Mouse (Mus musculus) liver, adult (tissue): ENCODE data around the gene Mrc1.
A peak's percentile ranks its signal among the peaks of the same experiment; 100 is the strongest.

ENCODE experiments used
- GATA4 ChIP-seq: IDR thresholded peaks from 2 replicates; pipeline ENCODE4 v1.6.1; 2014; ENCODE audit warnings: mild to moderate bottlenecking, low read length; ENCODE audit not compliant: insufficient replicate concordance

The Mrc1 gene

DNA sequence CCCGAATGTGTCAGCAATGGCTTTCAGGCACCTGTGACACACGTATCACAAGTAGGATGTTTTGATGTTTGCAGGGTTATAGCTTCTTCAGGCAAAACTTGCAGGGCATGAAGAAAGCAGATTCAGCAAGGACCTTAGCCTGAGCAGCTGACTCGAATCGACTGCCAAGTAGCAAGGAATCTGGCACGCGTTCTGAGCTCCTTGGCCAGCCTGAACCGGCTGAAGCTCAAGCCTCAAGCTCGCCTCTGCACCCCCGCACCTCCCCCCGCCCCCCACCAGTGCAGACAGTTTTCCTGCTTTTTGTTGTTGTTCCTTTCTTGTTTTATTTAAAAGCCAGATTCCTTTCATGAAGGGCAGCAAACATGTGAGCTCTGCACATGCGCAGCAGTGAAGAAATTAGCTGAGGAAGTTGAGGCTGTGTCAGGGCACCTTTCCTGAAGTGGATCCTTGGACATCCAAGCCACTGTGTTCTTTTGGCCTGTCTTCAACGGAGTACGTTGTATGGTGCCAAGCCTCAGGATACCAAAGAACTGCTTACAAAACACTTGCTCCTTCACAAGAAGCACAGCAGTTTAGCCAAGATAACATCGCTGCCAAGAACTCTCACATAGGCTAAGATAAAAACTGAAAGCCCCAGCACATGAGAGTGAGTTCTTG is 112.6 kb downstream of the Mrc1 start:
- peak; percentile 35; the same call in 1 of the 2 replicates for TF ChIP-seq GATA4

DNA sequence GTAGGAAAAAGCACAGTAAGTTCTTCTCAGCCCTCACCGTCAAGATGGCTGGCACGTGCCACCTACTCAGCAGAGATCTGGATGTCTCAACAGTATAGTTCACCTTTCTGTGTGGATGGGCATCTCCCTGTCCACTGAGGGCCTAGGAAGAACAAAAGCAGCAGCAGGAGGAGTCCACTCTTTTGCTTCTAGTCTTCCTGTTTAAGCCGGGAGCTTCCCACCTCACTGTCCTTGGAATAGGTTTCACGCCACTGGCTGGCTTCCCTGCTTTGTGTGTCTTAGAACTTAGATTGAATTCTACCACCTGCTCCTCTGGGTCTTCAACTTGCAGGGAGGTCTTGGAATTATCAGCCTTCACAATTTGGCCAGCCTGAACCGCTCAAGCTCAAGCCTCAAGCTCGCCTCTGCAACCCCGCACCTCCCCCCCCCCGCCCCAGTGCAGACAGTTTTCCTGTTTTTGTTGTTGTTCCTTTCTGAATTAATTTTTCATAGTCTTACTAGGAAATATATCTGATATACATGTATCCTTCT is 113.2 kb downstream of the Mrc1 start:
- TF ChIP-seq GATA4, result no peak
